Mouse (Mus musculus) myocyte (in vitro differentiated cells): ENCODE results near the gene Atp6v1c2. TPM values are rescaled to one million over a fixed set of nuclear protein-coding genes. Genes with fewer than 3 reads are reported as not detected.

Experiments used
- H3K27me3 ChIP-seq: one replicate; pipeline ENCODE4 v1.6.1; 2011; ENCODE audit not compliant: control insufficient read depth, insufficient read depth, insufficient read length
- H3K36me3 ChIP-seq: one replicate; pipeline ENCODE4 v1.6.1; 2011; ENCODE audit not compliant: control insufficient read depth, insufficient read depth
- H3K4me2 ChIP-seq: one replicate; pipeline ENCODE4 v1.6.1; 2011; ENCODE audit warnings: low read depth, control low read depth
- H3K4me3 ChIP-seq: one replicate; pipeline ENCODE4 v1.5.1; 2011; ENCODE audit warnings: mild to moderate bottlenecking, control low read depth, moderate library complexity
- H3K79me2 ChIP-seq: one replicate; pipeline ENCODE4 v1.6.1; 2011; ENCODE audit not compliant: control insufficient read depth, insufficient read depth
- H3ac ChIP-seq: one replicate; pipeline ENCODE4 v1.6.1; 2011; ENCODE audit not compliant: control insufficient read depth, insufficient read length
- CEBPB ChIP-seq: IDR thresholded peaks from 2 replicates; pipeline ENCODE4 v1.6.1; 2011; ENCODE audit warnings: mild to moderate bottlenecking, moderate library complexity; ENCODE audit not compliant: poor library complexity, insufficient read depth, severe bottlenecking
- E2F4 ChIP-seq: IDR thresholded peaks from one replicate; pipeline ENCODE4 v1.6.1; 2011; ENCODE audit warnings: mild to moderate bottlenecking, control low read depth, moderate library complexity; ENCODE audit not compliant: insufficient read depth
- MAX ChIP-seq: IDR thresholded peaks from one replicate; pipeline ENCODE4 v1.6.1; 2011; ENCODE audit warnings: low read depth, mild to moderate bottlenecking, control low read depth
- MYOD1 ChIP-seq, 3 experiments: IDR thresholded peaks; one replicate each; pipeline ENCODE4 v1.6.1; 2011; ENCODE audit warnings: control low read depth in 2 of 3, low read depth in 2 of 3, mild to moderate bottlenecking in 2 of 3, moderate library complexity in 1 of 3; ENCODE audit not compliant: insufficient read length in 2 of 3, control insufficient read depth in 1 of 3
- MYOG ChIP-seq, 3 experiments: IDR thresholded peaks; one replicate each; pipeline ENCODE4 v1.6.1; 2011; ENCODE audit warnings: control low read depth in 2 of 3, low read depth in 2 of 3, mild to moderate bottlenecking in 2 of 3; ENCODE audit not compliant: insufficient read length in 2 of 3, control insufficient read depth in 1 of 3, insufficient read depth in 1 of 3
- POLR2A ChIP-seq: IDR thresholded peaks from one replicate; pipeline ENCODE4 v1.6.1; 2011; ENCODE audit warnings: low read depth, mild to moderate bottlenecking, control low read depth, moderate library complexity; ENCODE audit not compliant: insufficient read length
- POLR2AphosphoS2 ChIP-seq: IDR thresholded peaks from one replicate; pipeline ENCODE4 v1.6.1; 2011; ENCODE audit warnings: low read depth, control low read depth; ENCODE audit not compliant: insufficient read length
- REST ChIP-seq: IDR thresholded peaks from one replicate; pipeline ENCODE4 v1.6.1; 2011; ENCODE audit warnings: mild to moderate bottlenecking, control low read depth, moderate library complexity; ENCODE audit not compliant: insufficient read depth, insufficient read length
- SRF ChIP-seq: IDR thresholded peaks from one replicate; pipeline ENCODE4 v1.6.1; 2011; ENCODE audit warnings: low read depth; ENCODE audit not compliant: control insufficient read depth, insufficient read length
- TCF12 ChIP-seq: IDR thresholded peaks from one replicate; pipeline ENCODE4 v1.6.1; 2011; ENCODE audit warnings: mild to moderate bottlenecking, control low read depth; ENCODE audit not compliant: poor library complexity, insufficient read depth, severe bottlenecking
- TCF3 ChIP-seq: IDR thresholded peaks from one replicate; pipeline ENCODE4 v1.6.1; 2011; ENCODE audit warnings: low read depth, control low read depth; ENCODE audit not compliant: insufficient read length
- USF1 ChIP-seq: IDR thresholded peaks from one replicate; pipeline ENCODE4 v1.6.1; 2011; ENCODE audit warnings: low read depth, mild to moderate bottlenecking, control low read depth, moderate library complexity
- polyA plus RNA-seq: library from polyadenylated mRNA; unstranded; fragments of >200 nt; fragmentation: generic; extraction: Trizol; gene quantifications from one replicate; pipeline ENCODE4 v1.2.1, GENCODE M21; 2012; ENCODE audit warnings: missing spikeins

Gene Atp6v1c2
- polyA plus RNA-seq, 1 experiment: 7.2 TPM

GRCm38 (mm10) chr12:17253069-17253468 lies 76.1 kb downstream of the Atp6v1c2 start:
- no peaks in the 10 kb centered on the region for H3K27me3 ChIP-seq
- H3K79me2 ChIP-seq: no peaks in the 10 kb centered on the region
- no peaks in the 10 kb centered on the region for H3K36me3 ChIP-seq
- H3ac ChIP-seq: no peak overlapping the region
- H3K4me2 ChIP-seq: no peak overlapping the region
- TF ChIP-seq TCF3 (no peak), CEBPB (no peak), USF1 (no peak), E2F4 (no peak), MYOD1 (IDR thresholded peaks at IDR 0.05; ENCODE audit: control insufficient read depth in 1 of 3, insufficient read length in 2 of 3, low read depth in 2 of 3) (no peak)
- no peak overlapping the region for H3K4me3 ChIP-seq

GRCm38 (mm10) chr12:17250962-17251361 lies 78.2 kb downstream of the Atp6v1c2 start:
- H3K36me3 ChIP-seq: no peaks in the 10 kb centered on the region
- no peak overlapping the region for H3ac ChIP-seq
- no peaks in the 10 kb centered on the region for H3K27me3 ChIP-seq
- TF ChIP-seq USF1: peak; percentile 81
- TF ChIP-seq TCF12: no peak
- no peak overlapping the region for H3K4me3 ChIP-seq
- H3K79me2 ChIP-seq: no peaks in the 10 kb centered on the region
- H3K4me2 ChIP-seq: peak overlapping the region; percentile 20

DNA sequence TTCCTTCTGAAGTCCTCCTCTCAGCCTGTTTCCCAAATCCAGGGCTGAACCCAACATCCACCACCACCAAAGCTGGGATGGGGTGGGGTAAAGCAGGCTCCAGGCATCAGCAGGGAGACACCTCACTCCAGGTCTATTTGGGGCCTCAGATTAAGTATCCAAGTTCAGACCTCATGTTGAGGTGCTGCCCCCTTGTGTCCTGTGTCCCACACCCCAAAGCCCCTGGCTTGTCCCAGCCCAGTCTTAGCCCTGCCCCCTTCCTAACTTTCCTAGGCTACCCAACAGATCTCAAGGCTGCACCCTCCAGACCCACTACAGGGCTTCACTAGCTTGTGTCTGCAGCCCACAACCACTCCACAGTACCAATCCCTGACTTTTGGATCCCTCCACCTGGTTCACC lies 87.1 kb downstream of the Atp6v1c2 start:
- H3K27me3 ChIP-seq: no peaks in the 10 kb centered on the region
- no peak overlapping the region for H3K4me3 ChIP-seq
- H3K4me2 ChIP-seq: no peak overlapping the region
- H3K36me3 ChIP-seq: no peaks in the 10 kb centered on the region
- no peaks in the 10 kb centered on the region for H3K79me2 ChIP-seq
- TF ChIP-seq USF1 (no peak), TCF12 (no peak), POLR2A (no peak), POLR2AphosphoS2 (no peak), TCF3 (no peak), CEBPB (no peak), MYOD1 (IDR thresholded peaks at IDR 0.05; ENCODE audit: control insufficient read depth in 1 of 3, insufficient read length in 2 of 3, low read depth in 2 of 3) (no peak), MYOG (IDR thresholded peaks at IDR 0.05; ENCODE audit: control insufficient read depth in 1 of 3, insufficient read depth in 1 of 3, insufficient read length in 2 of 3, low read depth in 2 of 3) (no peak), REST (no peak), MAX (no peak), SRF (no peak), E2F4 (no peak)
- H3ac ChIP-seq: no peak overlapping the region

GRCm38 (mm10) chr12:17241614-17242013 lies 87.5 kb downstream of the Atp6v1c2 start:
- H3K4me3 ChIP-seq: no peak overlapping the region
- no peaks in the 10 kb centered on the region for H3K27me3 ChIP-seq
- no peak for TF ChIP-seq MAX
- TF ChIP-seq SRF: no peak
- TF ChIP-seq POLR2A: no peak
- no peak for TF ChIP-seq MYOD1 (IDR thresholded peaks at IDR 0.05; ENCODE audit: control insufficient read depth in 1 of 3, insufficient read length in 2 of 3, low read depth in 2 of 3)
- TF ChIP-seq TCF12: no peak
- no peak for TF ChIP-seq TCF3
- no peak for TF ChIP-seq CEBPB
- TF ChIP-seq E2F4: no peak
- TF ChIP-seq REST: no peak
- TF ChIP-seq MYOG (IDR thresholded peaks at IDR 0.05; ENCODE audit: control insufficient read depth in 1 of 3, insufficient read depth in 1 of 3, insufficient read length in 2 of 3, low read depth in 2 of 3): no peak
- no peak for TF ChIP-seq POLR2AphosphoS2
- H3K79me2 ChIP-seq: no peaks in the 10 kb centered on the region
- H3K36me3 ChIP-seq: no peaks in the 10 kb centered on the region
- no peak overlapping the region for H3ac ChIP-seq
- no peak overlapping the region for H3K4me2 ChIP-seq

GRCm38 (mm10) chr12:17241016-17241415 lies 88.1 kb downstream of the Atp6v1c2 start:
- Histone ChIP-seq H3K36me3 (no peaks in the 10 kb centered on the region), H3ac (no peak overlapping the region), H3K27me3 (no peaks in the 10 kb centered on the region), H3K4me2 (no peak overlapping the region), H3K79me2 (no peaks in the 10 kb centered on the region), H3K4me3 (no peak overlapping the region)
- no peak for TF ChIP-seq POLR2A
- no peak for TF ChIP-seq REST
- no peak for TF ChIP-seq TCF12
- TF ChIP-seq USF1: no peak
- TF ChIP-seq MYOG (IDR thresholded peaks at IDR 0.05; ENCODE audit: control insufficient read depth in 1 of 3, insufficient read depth in 1 of 3, insufficient read length in 2 of 3, low read depth in 2 of 3): no peak
- TF ChIP-seq MYOD1 (IDR thresholded peaks at IDR 0.05; ENCODE audit: control insufficient read depth in 1 of 3, insufficient read length in 2 of 3, low read depth in 2 of 3): no peak
- no peak for TF ChIP-seq TCF3
- no peak for TF ChIP-seq SRF
- no peak for TF ChIP-seq POLR2AphosphoS2
- no peak for TF ChIP-seq E2F4
- TF ChIP-seq CEBPB: no peak
- no peak for TF ChIP-seq MAX
